Mouse (Mus musculus) small intestine, adult 2 months (tissue): ENCODE results near the gene Sytl2. TPM values are rescaled to one million over a fixed set of nuclear protein-coding genes. Genes with fewer than 3 reads are reported as not detected.

Source experiments
- H3K27ac ChIP-seq: fragments of 200-500 bp; 2 replicates; pipeline ENCODE4 v1.5.1; 2012; ENCODE audit warnings: low read depth, low read length, control low read depth, inconsistent platforms; ENCODE audit not compliant: insufficient read depth
- H3K27me3 ChIP-seq: fragments of 200-500 bp; 2 replicates; pipeline ENCODE4 v1.6.1; 2012; ENCODE audit warnings: mild to moderate bottlenecking, moderate library complexity, low read length, inconsistent platforms; ENCODE audit not compliant: control insufficient read depth, insufficient read depth
- H3K36me3 ChIP-seq: fragments of 200-500 bp; 2 replicates; pipeline ENCODE4 v1.6.1; 2012; ENCODE audit warnings: mild to moderate bottlenecking, low read length, control low read depth, inconsistent platforms; ENCODE audit not compliant: control insufficient read depth, insufficient read depth
- H3K4me1 ChIP-seq: fragments of 200-500 bp; 2 replicates; pipeline ENCODE4 v1.6.1; 2012; ENCODE audit warnings: low read length, inconsistent platforms, mixed read lengths; ENCODE audit not compliant: control insufficient read depth, insufficient read depth, insufficient read length
- H3K4me3 ChIP-seq: fragments of 200-500 bp; 2 replicates; pipeline ENCODE4 v1.5.1; 2012; ENCODE audit warnings: low read depth, mild to moderate bottlenecking, control low read depth, inconsistent platforms, low read length, moderate library complexity
- CTCF ChIP-seq: fragments of 200-500 bp; IDR thresholded peaks from 2 replicates; pipeline ENCODE4 v1.5.1; 2012; ENCODE audit warnings: low read depth, mild to moderate bottlenecking, control low read depth, inconsistent platforms, low read length, moderate library complexity, mixed read lengths; ENCODE audit not compliant: insufficient replicate concordance, insufficient read length; ENCODE audit errors: extremely low read depth
- POLR2A ChIP-seq: fragments of 200-500 bp; IDR thresholded peaks from 2 replicates; pipeline ENCODE4 v1.6.1; 2012; ENCODE audit warnings: low read depth, mild to moderate bottlenecking, control low read depth, inconsistent platforms, low read length, moderate library complexity
- WGBS: fragments of 180-500 bp; shearing (Covaris S2); methylation state at CpG from one replicate; pipeline ENCODE4 v1.1.7; 2018; 5-methylcytosine and 5-hydroxymethylcytosine counted together
- polyA plus RNA-seq: library from polyadenylated mRNA; depleted of rRNA; stranded (reverse); fragments of >200 nt; gene quantifications from 2 replicates; pipeline ENCODE4 v1.2.3, GENCODE M21; 2012

Gene Sytl2
- polyA plus RNA-seq, 1 experiment, result 5.1 TPM

DNA sequence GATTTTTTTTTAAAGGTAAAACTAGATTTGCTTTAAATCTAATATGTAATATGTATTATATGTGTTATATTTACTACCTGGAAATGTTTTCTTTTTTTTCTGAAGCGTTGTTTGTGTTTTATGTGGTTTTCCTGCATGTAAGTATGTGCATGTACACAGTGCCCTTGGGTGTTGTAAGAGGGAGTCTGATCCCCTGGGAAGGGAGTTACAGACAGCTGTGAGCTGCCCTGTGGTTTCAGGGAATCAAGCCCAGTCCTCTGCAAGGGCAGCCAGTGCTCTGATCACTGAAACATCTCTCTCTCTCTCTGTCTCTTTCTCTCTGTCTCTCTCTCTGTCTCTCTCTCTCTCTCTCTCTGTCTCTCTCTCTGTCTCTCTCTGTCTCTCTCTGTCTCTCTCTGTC lies 19.3 kb upstream of the Sytl2 start:
- Histone ChIP-seq H3K36me3 (no peaks in the 10 kb centered on the region), H3K4me1 (peaks cover 4% of the 10 kb centered on the region; the same call in 1 of the 2 replicates), H3K27ac (no peak overlapping the region), H3K4me3 (no peak overlapping the region), H3K27me3 (no peaks in the 10 kb centered on the region)
- WGBS, result 83% methylated on average over 1 of the region's 1 CpGs
- TF ChIP-seq POLR2A, result no peak

DNA sequence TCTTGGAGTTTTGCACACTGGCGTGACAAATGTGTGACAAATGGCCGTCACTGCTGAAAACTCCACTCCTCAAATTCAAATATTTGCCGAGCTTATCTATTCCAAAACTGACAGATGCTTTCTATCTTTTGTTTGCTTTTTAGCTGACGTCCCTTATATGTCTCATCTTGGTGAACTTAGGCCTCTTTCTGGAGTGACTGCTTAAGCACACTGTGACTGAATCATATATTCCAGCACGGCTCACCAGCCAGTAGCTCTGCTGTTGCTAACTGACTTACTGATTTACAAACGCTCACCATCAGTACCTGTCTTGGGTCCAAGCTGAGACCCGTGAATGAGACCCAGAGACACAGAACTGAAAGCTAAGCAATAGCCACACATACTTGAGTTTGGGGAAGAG lies 17.3 kb upstream of the Sytl2 start:
- no peaks in the 10 kb centered on the region for H3K36me3 ChIP-seq
- H3K27me3 ChIP-seq, result no peaks in the 10 kb centered on the region
- H3K4me1 ChIP-seq, result peaks cover 4% of the 10 kb centered on the region; the same call in 1 of the 2 replicates
- no peak overlapping the region for H3K4me3 ChIP-seq
- peak overlapping the region; percentile 36; the same call in 1 of the 2 replicates for H3K27ac ChIP-seq
- TF ChIP-seq POLR2A (no peak), CTCF (no peak)
- 25% methylated on average over 7 of the region's 7 CpGs for WGBS

DNA sequence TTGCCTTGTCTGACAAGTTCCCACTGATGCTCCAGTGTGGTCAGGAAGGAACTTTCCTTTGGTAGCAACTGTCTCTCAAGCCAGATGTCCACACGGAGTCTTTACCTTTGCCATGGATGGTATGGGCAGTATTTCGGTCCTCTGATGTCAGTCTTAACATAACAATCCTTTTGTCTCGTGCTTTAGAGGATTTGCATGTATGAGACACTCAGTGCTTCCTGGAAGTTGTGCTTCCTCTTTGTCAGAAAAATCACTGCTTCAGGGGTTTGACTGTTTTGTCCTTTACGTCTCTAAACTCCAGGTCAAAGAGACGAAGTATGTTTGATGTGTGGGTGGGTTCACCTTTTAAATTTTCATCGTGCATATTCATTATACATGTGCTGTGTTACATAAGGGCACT lies 10.2 kb upstream of the Sytl2 start:
- H3K27ac ChIP-seq, result no peak overlapping the region
- 79% methylated on average over 6 of the region's 6 CpGs for WGBS
- H3K4me3 ChIP-seq, result no peak overlapping the region
- TF ChIP-seq CTCF (no peak), POLR2A (no peak)
- H3K4me1 ChIP-seq, result no peaks in the 10 kb centered on the region
- no peaks in the 10 kb centered on the region for H3K36me3 ChIP-seq
- no peaks in the 10 kb centered on the region for H3K27me3 ChIP-seq

DNA sequence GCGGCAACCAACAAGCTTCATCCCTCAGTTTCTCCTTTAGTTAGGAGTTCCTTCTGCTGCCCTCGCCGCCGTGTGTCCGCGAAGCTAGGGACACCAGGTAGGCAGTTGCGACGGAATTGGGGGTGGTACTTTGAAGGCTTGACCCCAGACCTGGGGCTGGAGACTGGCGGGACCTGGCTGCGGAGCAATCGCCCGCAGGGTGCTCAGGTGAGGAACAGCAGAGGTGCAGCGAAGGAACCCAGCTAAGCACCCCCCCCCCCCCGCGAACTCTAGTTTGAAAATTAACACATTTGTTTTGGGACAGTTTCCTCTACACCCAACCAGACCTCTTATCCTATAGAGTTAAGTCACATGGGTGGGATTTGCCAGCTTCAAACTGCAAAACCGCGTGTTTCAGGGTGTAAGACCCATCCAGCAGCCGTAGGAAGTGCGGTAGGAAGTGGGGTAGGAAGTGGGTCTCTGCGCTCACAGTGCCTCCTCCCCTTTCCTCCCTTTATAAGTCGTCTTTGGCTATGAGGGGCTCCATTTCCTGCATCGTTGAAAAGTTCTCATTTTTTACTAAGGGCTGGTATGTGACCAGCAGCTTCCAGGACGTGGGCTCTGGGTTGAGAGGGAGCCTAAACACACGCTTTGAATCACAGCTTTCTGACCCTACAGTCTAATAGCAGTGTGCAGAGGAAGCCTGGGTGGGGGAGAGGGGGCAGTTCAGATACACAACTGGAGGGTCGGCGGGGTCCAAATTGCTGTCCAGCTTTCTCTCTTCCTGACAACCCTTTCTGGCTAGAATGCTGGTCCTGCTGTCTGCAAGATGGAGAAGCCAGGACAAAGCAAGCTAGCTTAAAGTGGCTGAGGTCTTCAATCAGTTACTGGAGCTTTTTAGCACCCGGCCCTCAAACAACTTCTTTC lies 848 bp downstream of the Sytl2 start:
- H3K27me3 ChIP-seq, result peaks cover 18% of the 10 kb centered on the region; the same call in 1 of the 2 replicates
- WGBS, result 4% methylated on average over 27 of the region's 27 CpGs
- H3K4me1 ChIP-seq, result peaks cover 5% of the 10 kb centered on the region; the same call in 1 of the 2 replicates
- H3K27ac ChIP-seq, result peak overlapping the region; percentile 10
- peak overlapping the region; percentile 62 for H3K4me3 ChIP-seq
- TF ChIP-seq POLR2A, result no peak
- TF ChIP-seq CTCF, result no peak
- no peaks in the 10 kb centered on the region for H3K36me3 ChIP-seq

DNA sequence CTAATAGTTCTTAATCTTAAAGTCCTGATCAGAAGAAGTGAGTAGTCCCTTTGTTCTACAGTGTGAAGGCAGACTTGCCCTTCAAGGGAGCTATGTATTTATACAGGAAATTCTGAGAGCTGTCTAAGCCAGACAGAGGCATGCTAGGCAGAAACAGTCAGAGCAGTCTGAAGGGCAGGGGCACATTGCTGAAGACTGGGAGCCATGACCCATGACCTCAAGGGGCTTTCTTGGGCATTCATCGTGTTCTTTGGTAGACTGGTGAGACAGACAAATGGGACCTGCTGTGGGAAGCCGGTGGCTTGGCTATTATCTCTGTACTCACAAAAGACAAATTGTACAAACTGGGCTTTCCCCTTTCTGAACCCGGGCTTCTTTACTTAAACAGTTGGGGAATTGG lies 4.0 kb downstream of the Sytl2 start:
- H3K27me3 ChIP-seq, result peaks cover 15% of the 10 kb centered on the region; the same call in 1 of the 2 replicates
- WGBS, result 37% methylated on average over 3 of the region's 3 CpGs
- no peak overlapping the region for H3K27ac ChIP-seq
- no peak overlapping the region for H3K4me3 ChIP-seq
- TF ChIP-seq CTCF (no peak), POLR2A (no peak)
- H3K4me1 ChIP-seq, result peaks cover 5% of the 10 kb centered on the region; the same call in 1 of the 2 replicates
- H3K36me3 ChIP-seq, result no peaks in the 10 kb centered on the region

DNA sequence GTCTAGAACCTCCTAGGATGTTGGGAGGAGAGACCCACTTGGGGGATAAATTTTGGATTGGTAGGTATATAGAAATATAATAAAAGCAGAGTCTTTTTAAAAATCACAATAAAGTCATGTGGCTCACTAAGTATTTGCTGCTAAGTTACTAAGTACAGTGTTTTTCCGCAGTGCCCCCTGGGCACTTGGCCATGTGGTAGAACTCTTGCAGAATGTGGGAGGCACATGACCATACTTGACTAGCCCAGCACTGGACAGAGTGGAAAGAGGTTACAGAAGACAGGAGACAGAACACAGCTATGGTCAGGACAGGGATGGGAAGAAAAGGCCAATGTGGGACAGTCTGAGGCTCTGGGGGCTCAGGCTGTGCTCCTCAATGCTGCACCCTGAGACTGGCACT lies 4.9 kb downstream of the Sytl2 start:
- no peaks in the 10 kb centered on the region for H3K36me3 ChIP-seq
- TF ChIP-seq POLR2A, result no peak
- no peak for TF ChIP-seq CTCF
- peaks cover 5% of the 10 kb centered on the region; the same call in 1 of the 2 replicates for H3K4me1 ChIP-seq
- WGBS, result 84% methylated on average over 1 of the region's 1 CpGs
- no peak overlapping the region for H3K27ac ChIP-seq
- H3K27me3 ChIP-seq, result peaks cover 15% of the 10 kb centered on the region; the same call in 1 of the 2 replicates
- no peak overlapping the region for H3K4me3 ChIP-seq

DNA sequence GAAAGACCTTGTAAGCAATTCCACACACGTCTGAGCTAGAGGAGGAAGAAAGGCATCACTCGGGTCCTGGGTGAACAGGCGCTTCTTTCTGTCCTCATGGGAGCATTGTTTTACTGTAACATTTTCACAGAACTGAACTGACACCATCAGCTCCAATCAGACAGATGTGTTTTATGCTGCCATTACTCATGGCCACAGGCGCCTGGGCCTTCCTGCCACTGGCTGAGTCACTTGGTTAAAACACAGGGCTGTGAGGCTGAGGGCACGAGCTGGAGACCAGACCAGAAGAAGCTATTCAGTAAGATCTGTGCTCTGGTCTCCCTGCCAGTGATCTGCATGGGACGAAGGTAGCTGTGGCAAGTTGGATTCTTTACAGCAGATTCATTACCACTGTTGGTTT lies 6.0 kb downstream of the Sytl2 start:
- no peaks in the 10 kb centered on the region for H3K36me3 ChIP-seq
- no peak overlapping the region for H3K4me3 ChIP-seq
- WGBS, result 79% methylated on average over 6 of the region's 6 CpGs
- TF ChIP-seq CTCF (no peak), POLR2A (no peak)
- H3K4me1 ChIP-seq, result peaks cover 6% of the 10 kb centered on the region; the same call in 1 of the 2 replicates
- H3K27me3 ChIP-seq, result peaks cover 4% of the 10 kb centered on the region; the same call in 1 of the 2 replicates
- no peak overlapping the region for H3K27ac ChIP-seq
